Comparison of ENCODE assay signal across 31 mouse cellular contexts in the genomic region with DNA sequence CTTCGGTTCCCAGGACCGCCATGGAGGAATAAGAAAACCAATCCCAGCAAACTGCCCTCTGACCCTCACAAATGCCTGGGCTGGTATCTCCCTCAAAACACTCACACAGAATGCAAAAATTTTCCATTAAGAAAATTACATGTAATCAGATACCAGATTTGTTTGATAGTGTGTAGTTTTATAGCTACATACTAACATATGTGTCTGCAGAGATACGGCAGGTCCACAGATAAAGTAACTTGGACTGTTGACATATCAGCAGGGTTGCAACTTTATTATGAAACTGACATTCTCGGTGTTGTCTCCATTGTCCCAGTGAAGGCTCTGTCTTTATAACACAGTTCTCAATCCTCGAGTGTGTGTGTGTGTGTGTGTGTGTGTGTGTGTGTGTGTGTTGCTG.
"Had no signal": no experiment of that assay in that cellular context is flagged by ENCODE, and none has a peak within 500 bp of the region (broad histone marks: within the 10 kb centered on the region; RNA-seq: fewer than 3 reads in every experiment).

No protein-coding gene starts in this region.

- H3K27ac ChIP-seq: left cerebral cortex, adult 2 months; limb, embryonic 10.5 days; limb, embryonic 12.5 days; limb, embryonic 13.5 days; limb, embryonic 15.5 days; liver, embryonic 13.5 days; liver, embryonic 15.5 days; lung, embryonic 15.5 days; macrophage; midbrain, embryonic 10.5 days; midbrain, embryonic 12.5 days; midbrain, embryonic 13.5 days; midbrain, embryonic 15.5 days; neural tube, embryonic 12.5 days had no signal

- H3K27me3 ChIP-seq: limb, embryonic 12.5 days; limb, embryonic 13.5 days; limb, embryonic 15.5 days; liver, embryonic 13.5 days; liver, embryonic 15.5 days; lung, embryonic 15.5 days; megakaryocyte, embryonic 14.5 days; midbrain, embryonic 12.5 days; midbrain, embryonic 13.5 days; midbrain, embryonic 15.5 days; neural tube, embryonic 12.5 days had no signal

- H3K36me3 ChIP-seq: liver, embryonic 13.5 days; liver, embryonic 15.5 days; midbrain, embryonic 12.5 days; midbrain, embryonic 13.5 days; midbrain, embryonic 15.5 days had no signal

- H3K4me3 ChIP-seq: left cerebral cortex, adult 2 months; limb, embryonic 10.5 days; limb, embryonic 12.5 days; limb, embryonic 13.5 days; limb, embryonic 15.5 days; liver, embryonic 13.5 days; liver, embryonic 15.5 days; lung, embryonic 15.5 days; midbrain, embryonic 10.5 days; midbrain, embryonic 12.5 days; midbrain, embryonic 13.5 days; midbrain, embryonic 15.5 days; myocyte; neural tube, embryonic 12.5 days had no signal

- H3K9ac ChIP-seq: limb, embryonic 12.5 days; limb, embryonic 13.5 days; limb, embryonic 15.5 days; liver, embryonic 13.5 days; liver, embryonic 15.5 days; liver, postnatal 0 days; lung, embryonic 14.5 days; lung, embryonic 15.5 days; midbrain, embryonic 12.5 days; midbrain, embryonic 13.5 days; midbrain, embryonic 15.5 days; neural tube, embryonic 12.5 days had no signal

- H3K4me1 ChIP-seq: lung, embryonic 15.5 days; midbrain, embryonic 10.5 days; midbrain, embryonic 12.5 days; neural tube, embryonic 12.5 days had no signal

- H3K9me3 ChIP-seq: limb, embryonic 10.5 days; limb, embryonic 12.5 days; limb, embryonic 13.5 days; limb, embryonic 15.5 days; liver, embryonic 13.5 days; liver, embryonic 15.5 days; lung, embryonic 15.5 days; megakaryocyte, embryonic 14.5 days; midbrain, embryonic 10.5 days; midbrain, embryonic 12.5 days; midbrain, embryonic 13.5 days; midbrain, embryonic 15.5 days; neural tube, embryonic 12.5 days had no signal

- H3K4me2 ChIP-seq: limb, embryonic 12.5 days; limb, embryonic 13.5 days; limb, embryonic 15.5 days; liver, embryonic 11.5 days; liver, embryonic 13.5 days; liver, embryonic 15.5 days; lung, embryonic 14.5 days; lung, embryonic 15.5 days; midbrain, embryonic 11.5 days; midbrain, embryonic 12.5 days; midbrain, embryonic 13.5 days; midbrain, embryonic 15.5 days; neural tube, embryonic 12.5 days had no signal

- ATAC-seq: liver, postnatal 0 days; lung, postnatal 0 days; midbrain, embryonic 13.5 days; midbrain, embryonic 15.5 days; midbrain, embryonic 16.5 days had no signal

- DNase-seq: left cerebral cortex, postnatal 4 days; liver; liver, embryonic 13.5 days; liver, postnatal 0 days; lung, adult 18-20 months; lung, adult 2 months; lung, embryonic 14.5 days; lung, postnatal 10 days; lung, postnatal 14 days; lung, postnatal 36 days; lung, postnatal 4 days; midbrain, embryonic 14.5 days had no signal
